Mouse (Mus musculus) A20 (cell line): ENCODE results near the gene Slc10a6.

Source experiments
- DNase-seq: peaks from one replicate; pipeline ENCODE4 v3.0.0-alpha.2; 2011; ENCODE audit warnings: low read depth, low spot score

Slc10a6 gene

GRCm38 (mm10) chr5:103629111-103629764, at the start of gene Slc10a6:
Gene Slc10a6 (minus strand): TSS chr5:103629403.
- DNase-seq, result no peak

DNA sequence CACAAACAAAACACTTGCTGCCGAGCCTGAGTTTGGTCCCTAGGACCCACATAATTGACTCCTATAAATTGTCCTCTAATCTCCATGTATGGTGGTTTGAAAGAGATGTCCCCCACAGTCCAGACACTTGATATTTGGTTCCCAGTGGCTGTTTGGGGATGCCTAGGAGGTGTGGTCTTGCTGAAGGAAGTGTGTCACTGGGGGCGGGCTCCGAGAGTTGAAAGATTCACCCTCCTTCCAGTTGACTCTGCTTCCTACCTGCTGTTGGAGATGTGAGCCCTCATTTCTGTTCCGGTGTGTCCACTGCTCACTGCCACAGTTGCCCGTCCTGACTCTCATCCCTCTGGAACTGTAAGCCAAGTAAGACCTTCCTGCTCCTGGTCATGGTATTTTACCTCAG, 49.8 kb upstream of the Slc10a6 start:
- DNase-seq, result no peak

- no peak for DNase-seq
Observed at GRCm38 (mm10) chr5:103677894-103678293, 48.7 kb upstream of the Slc10a6 start.

- DNase-seq, result no peak
Observed at GRCm38 (mm10) chr5:103676289-103676881, 47.2 kb upstream of the Slc10a6 start.

DNA sequence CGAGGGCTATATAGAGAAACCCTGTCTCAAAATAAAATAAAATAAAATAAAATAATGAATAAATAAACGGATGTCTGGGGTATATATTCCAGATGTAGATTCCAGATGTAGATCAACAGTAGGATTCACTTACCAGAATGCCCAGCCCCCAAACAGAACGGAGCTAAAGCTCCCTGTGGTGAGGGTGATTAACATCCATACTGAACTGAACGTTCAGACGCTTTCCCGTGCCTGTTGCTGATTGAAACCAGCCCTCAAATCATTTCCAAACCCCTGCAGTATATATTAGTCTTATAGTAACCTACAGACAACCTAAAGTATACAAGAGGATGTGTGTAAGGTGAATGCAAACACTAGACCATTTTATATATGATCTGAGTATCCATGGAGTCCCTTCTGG, 45.3 kb upstream of the Slc10a6 start:
- no peak for DNase-seq

DNA sequence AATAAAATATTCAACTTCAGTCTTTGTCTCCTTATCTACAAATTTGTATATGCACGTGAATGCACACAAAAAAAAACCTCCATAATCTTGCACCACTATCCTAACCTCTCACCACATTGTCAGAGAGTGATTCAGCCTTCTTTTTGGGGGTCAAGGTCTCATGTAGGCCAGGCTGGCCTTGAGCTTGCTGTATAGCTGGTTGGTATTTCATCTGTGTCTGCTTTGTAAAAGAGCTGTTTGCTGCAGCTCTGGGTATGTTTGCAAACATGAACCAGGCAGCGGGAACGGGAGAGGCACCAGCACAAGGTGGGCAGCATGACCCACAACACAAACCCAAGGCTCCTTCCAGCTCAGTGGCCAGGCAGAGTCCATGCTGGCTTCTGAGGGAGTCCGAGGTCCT, 44.4 kb upstream of the Slc10a6 start:
- no peak for DNase-seq

DNA sequence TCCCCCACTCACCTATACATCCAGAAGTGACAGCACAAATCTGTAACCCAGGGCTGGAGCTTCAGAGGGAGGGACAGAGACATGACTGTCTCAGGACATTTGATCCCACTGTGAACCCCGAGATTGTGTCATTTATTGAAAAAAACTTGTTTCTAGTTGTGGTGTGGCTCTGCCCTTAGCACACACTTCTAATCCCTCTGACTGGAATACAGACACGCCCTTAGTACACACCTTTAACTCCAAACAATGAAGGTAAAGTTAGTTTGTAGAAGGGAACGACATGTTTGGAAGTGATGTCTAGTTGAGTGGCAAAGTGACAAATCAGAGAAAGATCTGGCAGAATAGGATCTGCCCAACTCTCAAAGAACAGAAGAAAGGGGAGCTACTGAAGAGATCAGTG, 42.7 kb upstream of the Slc10a6 start:
- no peak for DNase-seq

DNA sequence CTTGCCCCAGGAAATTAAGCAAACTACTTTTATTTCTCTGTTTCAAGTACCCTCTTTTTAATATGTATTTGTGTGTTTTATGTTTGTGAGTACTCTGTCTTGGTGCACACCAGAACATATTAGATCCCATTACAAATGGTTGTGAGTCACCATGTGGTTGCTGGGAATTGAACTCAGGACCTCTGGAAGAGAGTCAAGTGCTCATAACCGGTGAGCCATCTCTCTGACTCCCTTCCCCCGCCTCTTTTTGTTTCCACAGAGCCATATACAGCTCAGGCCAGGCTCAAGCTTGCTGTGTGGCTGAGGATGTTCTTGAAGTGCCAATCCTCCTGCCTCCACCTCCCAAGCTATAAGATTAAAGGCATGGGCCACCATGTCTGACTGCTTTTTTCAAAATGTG, 36.7 kb upstream of the Slc10a6 start:
- DNase-seq, result no peak

DNA sequence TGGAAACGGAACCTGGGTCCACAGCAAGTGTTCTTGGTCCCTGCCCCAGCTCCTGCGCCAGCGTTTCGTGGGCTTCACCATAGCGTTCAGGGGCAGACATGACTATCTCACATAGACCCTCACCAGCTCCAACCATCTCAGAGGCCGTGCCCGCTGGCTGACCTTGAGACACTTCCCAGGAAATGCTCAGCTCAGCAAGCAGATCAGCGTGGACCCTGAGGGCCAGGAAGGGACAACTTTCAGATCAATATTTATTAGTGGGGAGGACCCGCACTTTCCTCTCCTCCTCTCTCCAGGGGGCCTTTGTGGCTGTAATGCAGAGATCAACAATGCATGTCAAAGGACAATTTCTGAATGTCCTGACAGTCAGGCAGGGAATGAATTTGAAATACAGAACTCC, 35.7 kb upstream of the Slc10a6 start:
- DNase-seq, result no peak

GRCm38 (mm10) chr5:103659571-103659970, 30.4 kb upstream of the Slc10a6 start:
- DNase-seq, result peak; percentile 78

DNA sequence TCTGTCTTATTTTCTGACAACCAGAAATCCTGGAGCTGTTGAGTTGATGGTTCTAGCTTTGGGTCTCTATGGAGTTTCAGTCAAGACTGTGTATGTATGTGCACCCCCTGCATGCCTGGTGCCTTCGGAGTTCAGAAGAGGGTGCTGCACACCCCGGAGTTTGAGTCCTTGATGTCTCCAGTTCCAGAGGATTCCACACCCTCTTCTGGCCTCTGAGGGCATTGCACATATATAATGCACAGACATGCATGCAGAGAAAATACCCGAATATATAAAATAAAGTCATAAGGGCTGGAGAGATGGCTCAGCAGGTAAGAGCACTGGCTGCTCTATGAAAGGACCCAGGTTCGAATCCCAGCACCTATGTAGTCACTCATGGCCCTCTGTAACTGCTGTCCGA, 29.7 kb upstream of the Slc10a6 start:
- DNase-seq, result peak; percentile 55

DNA sequence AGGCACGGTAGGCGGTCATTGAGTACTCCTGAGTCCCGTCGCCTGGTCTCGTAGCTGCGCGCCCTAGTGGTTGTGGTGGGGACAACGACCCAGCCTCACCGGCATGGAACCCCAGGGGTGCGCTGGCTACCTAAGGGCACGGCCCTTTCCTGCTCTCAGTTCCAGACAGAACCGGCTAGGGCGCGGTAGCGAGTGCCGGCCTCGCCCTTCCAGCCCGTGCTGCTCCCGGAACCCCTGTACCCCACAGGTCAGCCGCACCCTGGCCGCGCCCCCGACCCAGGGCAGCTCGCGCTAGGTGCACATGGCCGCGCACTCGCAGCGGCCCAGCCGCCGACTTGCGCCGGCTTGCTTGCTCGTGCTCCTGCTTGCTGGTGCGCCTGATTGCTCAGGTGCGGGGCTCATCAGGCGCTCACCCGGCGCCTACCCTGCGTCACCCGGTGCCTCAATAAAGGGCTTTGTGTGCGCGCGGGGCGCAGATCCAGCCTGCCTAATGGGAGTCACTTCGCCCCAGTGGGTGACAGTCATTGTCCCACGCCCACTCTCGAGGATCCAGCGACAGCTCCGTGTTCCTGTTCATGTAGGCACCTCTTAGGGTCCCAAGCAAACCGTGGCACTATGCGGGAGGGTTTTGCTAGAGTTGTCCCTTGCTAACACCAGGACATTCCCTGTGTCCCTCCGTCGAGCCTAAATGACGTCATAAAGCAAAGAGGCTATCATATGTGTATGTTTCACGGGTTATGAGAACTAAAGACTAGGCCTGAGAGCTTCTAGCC, 26.3 kb upstream of the Slc10a6 start, which contains the start of gene 1700016H13Rik:
TSS of gene 1700016H13Rik (minus strand) at position 665 of the 773 bp plus-strand sequence.
- DNase-seq, result peak; percentile 90

DNA sequence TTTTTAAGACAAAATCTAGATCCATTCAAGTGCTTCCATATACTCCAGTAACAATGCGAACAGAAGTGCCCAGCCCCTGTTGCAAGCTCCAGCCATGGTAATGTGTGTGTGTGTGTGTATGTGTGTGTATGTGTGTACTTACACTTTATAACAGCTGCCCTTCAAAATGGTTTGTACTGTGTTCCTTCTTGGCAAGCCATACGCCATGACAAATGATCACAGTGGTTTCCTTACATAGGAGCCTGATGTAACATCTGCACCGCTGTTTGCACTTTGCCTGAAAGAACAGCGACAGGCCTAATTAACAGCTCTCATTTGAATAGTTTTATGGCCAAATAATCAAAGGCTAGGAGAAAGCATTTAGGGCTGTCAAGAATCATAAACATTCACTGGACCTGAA, 25.6 kb upstream of the Slc10a6 start:
- DNase-seq, result peak; percentile 48

DNA sequence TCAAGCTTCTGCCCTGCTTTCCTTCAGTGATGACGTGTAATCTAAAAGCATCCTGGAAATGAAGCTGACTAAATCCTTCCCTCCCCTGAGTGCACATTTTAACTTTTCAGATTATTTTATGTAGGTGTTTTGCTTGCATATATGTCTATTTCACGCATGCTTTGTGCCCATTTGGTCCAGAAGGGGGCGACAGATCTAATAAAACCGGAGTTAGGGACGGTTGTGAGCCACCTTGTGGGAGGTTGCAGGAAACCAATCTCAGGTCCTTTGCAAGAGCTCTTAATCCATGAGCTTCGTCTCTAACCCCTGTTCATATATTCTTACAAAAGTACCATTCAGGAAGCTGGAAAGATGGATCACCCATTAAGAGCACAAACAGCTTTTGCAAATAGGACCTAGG, 25.0 kb upstream of the Slc10a6 start:
- peak; percentile 86 for DNase-seq

DNA sequence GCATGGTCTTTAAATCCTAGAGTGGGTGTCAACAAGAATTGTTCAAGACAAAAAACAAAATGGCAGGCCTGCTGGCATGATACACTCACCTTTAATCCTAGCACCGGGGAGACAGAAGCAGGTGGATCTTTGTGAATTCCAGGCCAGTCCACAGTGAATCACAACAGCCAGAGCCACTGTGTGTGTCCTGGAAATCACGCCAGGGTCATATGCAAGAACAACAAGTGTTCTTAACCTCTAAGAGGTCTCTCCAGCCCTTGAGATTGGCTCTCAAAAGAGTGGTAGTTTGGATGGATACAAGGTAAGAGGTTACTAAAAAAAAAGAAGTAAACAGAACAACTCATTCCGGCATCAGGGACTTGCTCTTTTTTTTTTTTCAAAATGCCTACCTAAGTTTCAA, 18.1 kb upstream of the Slc10a6 start:
- no peak for DNase-seq

DNA sequence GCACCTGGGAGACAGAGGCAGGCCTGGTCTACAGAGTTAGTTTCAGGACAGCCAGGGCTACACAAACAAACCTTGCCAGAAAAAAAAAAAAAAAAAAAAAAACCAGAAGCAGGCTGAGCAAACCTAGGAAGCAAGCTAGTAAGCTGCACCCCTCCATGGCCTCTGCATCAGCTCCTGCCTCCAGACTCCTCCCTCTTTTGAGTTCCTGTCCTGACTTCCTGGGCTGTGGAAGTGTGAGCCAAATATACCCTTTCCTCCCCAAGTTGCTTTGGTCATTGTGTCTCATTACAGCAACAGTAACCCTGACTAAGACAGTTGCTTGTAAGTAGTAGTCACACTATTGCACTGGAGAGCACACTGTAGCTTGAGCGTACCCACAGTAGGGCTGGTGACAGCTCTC, 15.0 kb upstream of the Slc10a6 start:
- no peak for DNase-seq

DNA sequence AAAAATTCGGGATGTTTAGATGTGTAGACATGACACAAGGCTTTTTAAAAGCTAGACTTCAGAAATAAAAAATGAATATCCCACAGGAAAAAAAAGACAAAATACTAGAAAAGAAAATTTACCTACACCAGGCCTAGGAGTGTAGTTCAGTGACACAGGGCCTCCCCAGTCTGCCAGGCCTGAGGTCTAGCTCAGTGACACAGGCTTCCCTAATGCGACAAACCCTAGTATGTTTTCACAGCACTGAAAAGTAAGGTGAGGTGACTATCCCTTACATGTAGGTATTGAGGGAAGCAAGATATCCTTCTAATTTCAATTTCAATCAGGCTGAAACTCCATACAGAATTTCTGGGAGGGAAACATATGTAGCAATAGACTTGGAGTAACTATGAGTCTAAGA, 8.0 kb upstream of the Slc10a6 start:
- no peak for DNase-seq

GRCm38 (mm10) chr5:103629854-103630580, 814 bp upstream of the Slc10a6 start:
- DNase-seq, result no peak

- DNase-seq, result no peak
Observed at GRCm38 (mm10) chr5:103628499-103628898, 704 bp downstream of the Slc10a6 start.

GRCm38 (mm10) chr5:103624831-103625230, 4.4 kb downstream of the Slc10a6 start:
- DNase-seq, result no peak

- DNase-seq, result no peak
Observed at GRCm38 (mm10) chr5:103622321-103622720, 6.9 kb downstream of the Slc10a6 start.

- DNase-seq, result no peak
Observed at GRCm38 (mm10) chr5:103620301-103620973, 8.8 kb downstream of the Slc10a6 start.
